Mouse (Mus musculus): Measurements from ENCODE around the gene Gga1.

Gene Gga1

DNA sequence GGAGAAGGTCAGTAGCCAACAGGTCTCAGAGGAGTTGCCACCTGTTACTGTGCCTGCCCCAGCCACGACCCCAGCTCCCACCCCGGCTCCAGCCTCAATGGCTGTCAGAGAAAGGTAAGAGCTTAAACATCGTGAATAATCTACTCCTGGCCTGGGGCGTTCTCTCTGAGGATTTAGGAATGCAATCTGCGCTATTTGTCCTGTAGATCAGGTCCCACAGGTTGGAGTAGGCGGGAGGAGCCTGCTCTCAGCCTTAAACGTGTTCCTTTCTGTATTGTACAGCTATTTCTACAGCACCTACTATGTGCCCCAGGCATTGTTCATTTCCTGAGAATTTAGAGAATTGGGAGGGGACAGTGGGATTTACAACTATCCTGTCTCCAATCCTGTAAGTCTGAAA, 31.4 kb downstream of the Gga1 start:
- DNase-seq (ENCODE audit: extremely low read depth, insufficient read length, low spot score): no peak

- DNase-seq (ENCODE audit: extremely low read depth, insufficient read length, low spot score): no peak
Measured at GRCm38 (mm10) chr15:78908982-78909381, 32.0 kb downstream of the Gga1 start.

DNA sequence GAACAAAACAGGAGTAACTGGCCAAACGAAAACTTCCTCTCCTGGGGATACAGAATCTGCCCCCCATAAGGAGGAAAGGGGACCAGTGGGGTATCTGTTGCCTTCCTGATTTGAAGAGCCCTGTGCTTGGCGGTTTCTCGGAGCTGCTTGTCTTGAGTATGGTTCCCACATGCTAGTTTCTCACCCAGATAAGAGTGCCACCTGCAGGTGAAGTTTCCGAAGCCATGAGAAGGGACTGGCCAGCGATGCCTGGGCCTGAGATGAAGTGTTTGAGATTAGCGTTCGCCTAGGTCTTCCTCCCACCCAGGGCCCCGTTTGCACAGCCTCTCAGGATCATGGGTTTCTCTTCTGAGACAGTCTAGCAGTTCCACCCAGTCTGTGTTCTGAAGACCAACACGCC, 35.0 kb downstream of the Gga1 start:
- DNase-seq (ENCODE audit: extremely low read depth, insufficient read length, low spot score): no peak

DNA sequence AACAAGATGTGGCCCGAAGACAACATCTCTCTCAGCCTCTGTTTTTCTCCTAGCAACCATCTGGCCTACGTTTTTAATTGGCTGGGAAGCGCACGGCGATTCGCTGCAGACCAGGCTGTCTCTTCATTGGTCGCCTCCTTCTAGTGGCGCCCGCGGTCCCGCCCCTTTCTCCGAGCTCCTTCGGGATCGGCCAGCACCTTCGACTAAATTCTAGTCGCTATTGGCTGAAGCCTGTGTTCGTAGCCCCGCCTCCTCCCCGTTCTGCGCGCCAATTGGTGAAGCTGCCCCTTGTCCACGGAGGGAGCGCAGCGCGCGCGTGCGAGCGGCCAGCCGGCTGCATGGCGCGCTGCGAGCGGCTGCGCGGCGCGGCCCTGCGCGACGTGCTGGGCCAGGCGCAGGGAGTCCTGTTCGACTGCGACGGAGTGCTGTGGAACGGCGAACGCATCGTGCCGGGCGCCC, 36.7 kb downstream of the Gga1 start, which contains the start of gene Pdxp:
Pdxp (plus strand) TSS at position 288 of the 459 bp plus-strand sequence.
- DNase-seq (ENCODE audit: extremely low read depth, insufficient read length, low spot score): no peak

DNA sequence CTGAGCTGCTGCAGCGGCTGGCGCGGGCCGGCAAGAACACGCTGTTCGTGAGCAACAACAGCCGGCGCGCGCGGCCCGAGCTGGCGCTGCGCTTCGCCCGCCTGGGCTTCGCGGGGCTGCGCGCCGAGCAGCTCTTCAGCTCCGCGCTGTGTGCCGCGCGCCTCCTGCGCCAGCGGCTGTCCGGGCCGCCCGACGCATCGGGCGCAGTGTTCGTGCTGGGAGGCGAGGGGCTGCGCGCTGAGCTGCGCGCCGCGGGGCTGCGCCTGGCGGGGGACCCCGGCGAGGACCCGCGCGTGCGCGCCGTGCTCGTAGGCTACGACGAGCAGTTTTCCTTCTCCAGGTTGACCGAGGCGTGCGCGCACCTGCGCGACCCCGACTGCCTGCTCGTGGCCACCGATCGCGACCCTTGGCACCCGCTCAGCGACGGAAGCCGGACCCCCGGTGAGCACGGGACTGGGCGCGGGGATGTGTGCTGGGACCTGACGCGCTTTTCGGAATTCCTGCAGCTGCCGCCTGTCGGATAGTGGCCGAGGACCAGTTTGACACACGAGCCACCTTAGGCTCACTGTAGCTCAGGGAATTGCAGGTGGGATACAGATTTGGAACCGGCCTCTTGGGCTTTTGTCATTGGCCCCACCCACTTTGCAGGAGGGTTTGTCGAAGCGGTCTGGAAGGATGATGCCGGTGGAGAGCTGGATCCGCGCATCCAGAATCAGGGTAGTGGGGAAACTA, 37.3 kb downstream of the Gga1 start:
- DNase-seq (ENCODE audit: extremely low read depth, insufficient read length, low spot score): no peak

DNA sequence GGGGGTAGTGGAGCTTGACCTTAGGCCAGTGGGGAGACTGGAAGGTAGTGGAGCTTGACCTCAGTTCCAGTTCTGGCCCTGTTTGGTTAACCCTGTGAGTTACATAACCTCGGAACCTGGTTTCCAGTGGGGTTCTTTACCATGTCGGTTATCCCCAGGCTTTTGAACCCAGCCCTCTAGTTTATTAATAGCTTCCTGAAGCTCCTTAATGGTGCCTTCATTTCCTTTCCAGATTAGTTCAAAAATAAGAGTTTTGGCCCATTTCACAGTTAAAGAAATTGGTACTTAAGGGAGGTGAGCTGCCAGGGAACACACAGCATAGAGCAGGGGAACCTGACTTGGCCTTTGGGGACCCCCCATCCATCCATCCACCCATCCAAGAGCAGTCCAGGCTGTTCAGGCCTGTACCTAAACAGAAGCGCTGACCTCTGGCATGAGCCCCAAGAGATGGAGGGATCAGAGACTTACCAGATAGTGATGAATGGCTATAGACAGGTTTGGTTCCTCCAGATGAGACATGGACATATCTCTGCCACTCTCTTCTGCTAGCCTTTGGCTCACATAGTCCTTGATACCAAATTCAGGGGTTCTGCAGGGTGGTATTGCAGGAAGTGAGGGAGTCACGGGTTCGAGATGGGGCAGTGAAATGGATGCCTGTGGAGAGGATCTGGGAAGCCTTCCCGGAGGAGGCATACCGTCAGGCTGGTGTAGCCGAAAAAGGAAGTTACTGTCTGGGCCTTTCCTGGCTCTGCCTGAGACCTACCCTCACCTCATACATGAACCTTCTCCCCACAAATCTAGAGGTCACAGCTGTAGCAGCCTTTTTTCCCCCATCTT, 38.1 kb downstream of the Gga1 start:
- DNase-seq (ENCODE audit: extremely low read depth, insufficient read length, low spot score): no peak

DNA sequence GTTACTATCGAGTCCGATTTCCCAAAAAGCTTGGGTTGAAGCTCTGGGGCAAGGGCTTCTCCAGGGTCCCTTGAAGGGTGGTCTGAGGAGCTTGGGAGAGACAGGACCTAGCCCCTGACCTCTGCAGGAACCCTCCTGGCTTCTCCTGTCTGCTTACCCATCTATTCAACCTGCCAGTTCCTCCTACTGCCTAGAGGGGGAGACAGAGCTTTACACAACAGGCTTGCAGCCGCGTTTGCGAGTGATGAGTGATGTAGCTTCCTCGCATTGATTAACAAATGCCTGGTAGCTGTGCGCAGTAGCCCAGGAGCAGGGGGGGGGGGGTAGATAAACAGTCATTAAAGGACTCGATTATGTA, 38.6 kb downstream of the Gga1 start:
- DNase-seq (ENCODE audit: extremely low read depth, insufficient read length, low spot score): peak; percentile 54

GRCm38 (mm10) chr15:78916052-78916826, 39.2 kb downstream of the Gga1 start:
- DNase-seq (ENCODE audit: extremely low read depth, insufficient read length, low spot score): peak; percentile 57

DNA sequence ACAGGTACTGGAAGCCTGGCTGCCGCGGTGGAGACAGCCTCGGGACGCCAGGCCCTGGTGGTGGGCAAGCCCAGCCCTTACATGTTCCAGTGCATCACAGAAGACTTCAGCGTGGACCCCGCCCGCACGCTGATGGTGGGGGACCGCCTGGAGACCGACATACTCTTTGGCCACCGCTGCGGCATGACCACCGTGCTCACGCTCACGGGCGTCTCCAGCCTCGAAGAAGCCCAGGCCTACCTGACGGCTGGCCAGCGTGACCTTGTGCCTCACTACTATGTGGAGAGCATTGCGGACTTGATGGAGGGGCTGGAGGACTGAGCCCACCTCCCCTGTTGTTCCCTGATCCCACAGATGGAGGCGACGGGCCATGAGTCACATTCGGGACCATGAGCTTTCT, 41.1 kb downstream of the Gga1 start:
- no peak for DNase-seq (ENCODE audit: extremely low read depth, insufficient read length, low spot score)

DNA sequence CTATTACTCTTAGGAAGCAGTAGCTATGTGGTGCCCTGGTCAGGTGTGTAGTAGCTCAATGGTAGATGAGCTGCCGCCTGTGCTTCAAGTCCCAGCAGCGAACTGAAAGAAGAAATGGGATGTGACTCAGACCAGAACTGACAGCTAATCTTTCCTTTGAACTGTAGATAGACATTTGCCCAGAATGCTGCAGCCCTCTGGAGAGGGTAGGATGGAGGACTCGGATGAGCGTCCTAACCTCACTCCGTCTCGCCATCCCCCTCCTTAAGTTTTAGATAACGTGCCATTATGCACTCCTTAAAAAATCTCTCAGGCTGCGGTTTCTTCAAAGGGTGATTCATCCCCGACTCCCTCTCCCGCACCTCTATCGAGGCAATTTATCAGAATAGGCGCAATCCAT, 42.9 kb downstream of the Gga1 start:
- no peak for DNase-seq (ENCODE audit: extremely low read depth, insufficient read length, low spot score)

DNA sequence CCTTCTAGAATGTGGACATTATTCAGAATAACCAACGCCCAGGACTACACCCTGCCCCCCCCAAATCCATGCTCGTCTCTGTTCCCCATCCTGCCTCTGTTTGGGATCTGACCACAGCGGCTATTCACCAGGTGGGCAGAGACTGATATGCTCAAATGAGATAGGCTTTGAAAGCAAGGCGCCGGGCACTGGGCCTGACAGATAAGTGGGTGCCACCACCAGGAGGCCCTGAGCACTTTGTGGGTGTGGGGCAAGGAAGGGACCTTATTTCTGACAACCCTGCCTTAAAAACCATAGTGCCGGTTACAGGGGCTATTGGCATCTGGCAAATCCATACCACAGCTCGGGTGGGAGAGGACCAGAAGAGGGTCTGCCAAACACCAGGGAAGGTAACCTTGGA, 45.7 kb downstream of the Gga1 start:
- no peak for DNase-seq (ENCODE audit: extremely low read depth, insufficient read length, low spot score)

- no peak for DNase-seq (ENCODE audit: extremely low read depth, insufficient read length, low spot score)
Measured at GRCm38 (mm10) chr15:78923585-78923984, 46.6 kb downstream of the Gga1 start.

DNA sequence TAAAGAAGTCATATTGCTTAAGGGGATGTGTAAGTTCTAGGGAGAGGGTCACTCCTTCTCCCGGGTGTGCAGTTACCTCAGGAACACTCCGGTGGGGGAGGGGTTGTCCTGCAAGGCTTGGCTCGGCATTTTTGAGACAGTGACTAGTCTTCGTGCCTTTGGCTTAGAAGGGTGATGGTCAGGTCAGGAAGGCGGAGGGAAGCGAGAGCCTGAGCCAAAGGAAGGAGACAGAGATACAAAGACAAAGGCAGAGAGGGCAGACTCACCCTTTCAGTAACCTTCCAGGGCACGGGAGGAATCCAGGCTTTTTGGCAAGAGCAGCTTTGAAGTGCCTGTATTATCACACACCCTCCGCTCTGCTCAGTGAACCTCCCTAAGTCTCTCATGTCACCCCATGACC, 48.1 kb downstream of the Gga1 start:
- DNase-seq (ENCODE audit: extremely low read depth, insufficient read length, low spot score): peak; percentile 56

DNA sequence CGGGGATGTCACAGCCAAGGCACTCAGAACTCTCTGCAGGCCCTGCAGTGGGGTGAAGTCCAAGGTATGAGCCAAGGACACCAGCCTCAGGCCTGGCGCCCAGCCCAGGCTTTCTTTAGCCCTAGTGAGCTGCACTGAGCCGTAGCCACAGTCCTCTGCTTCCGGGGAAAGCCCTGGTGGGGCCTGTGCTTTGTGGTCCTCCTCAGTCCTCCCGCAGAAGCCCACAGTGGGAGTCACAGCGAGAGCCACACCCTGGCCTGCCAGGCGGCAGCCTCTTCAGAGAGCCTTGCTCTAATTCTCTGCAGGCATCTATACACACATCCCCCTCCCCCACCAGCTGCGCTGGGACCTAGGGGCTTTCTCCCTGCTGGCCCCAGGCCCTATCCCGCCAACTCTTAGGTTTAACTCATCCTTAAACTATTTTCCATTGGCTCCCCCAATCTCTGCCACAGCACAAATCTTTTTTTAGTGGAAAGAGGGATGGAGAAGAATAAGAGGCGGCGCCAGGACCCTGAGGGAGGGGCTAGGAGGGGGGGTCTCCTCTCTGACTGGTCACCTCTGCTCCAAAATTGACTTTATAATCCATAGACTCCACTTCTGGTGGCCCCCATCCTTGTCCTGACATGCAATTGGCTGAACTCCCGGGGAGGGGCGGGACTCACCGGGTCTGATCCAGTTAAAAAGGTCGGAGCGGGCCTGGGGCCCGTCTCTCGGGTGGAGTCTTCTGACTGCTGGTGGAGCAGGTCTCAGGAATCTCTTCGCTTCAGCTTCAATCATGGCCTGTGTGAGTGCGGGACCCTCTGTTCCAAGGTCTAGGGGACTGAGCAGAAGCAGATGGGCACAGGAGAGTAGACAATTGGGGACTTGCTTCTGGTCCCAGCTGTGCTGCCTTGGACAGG, 49.3 kb downstream of the Gga1 start, which contains the start of gene Lgals1:
Lgals1 (plus strand) TSS at position 705 of the 899 bp plus-strand sequence.
- peak; percentile 95 for DNase-seq (ENCODE audit: extremely low read depth, insufficient read length, low spot score)

- peak; percentile 63 for DNase-seq (ENCODE audit: extremely low read depth, insufficient read length, low spot score)
Measured at GRCm38 (mm10) chr15:78927021-78927787, 50.2 kb downstream of the Gga1 start.

DNA sequence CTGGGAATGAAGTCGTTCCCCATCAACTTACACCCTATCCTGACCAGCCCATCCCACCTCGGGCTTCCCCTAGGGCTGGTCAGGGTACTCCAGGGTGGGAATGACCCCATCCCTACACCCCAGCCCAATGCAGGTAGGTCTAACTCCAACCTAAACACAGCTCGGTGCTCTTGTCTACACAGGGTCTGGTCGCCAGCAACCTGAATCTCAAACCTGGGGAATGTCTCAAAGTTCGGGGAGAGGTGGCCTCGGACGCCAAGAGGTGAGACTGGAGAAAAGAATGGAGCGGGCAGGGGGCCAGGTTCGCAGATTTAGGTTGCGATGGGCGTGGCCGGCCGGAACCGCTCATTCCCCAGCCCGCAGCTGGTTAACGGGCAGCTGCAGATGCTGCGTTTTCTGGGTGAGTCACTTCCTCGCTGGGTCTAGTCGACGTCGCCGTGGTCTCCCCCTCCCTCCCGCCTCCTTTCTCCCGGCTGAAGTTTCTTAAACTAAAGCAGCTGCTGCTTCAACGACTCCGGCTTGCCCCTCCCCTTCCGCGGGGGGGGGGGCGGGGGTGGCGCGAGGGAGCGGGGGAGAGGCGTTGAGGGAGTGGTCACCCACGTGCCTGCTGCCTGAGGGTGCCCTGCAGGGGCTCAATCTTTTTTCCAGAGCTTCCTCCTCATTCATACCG, 50.9 kb downstream of the Gga1 start:
- DNase-seq (ENCODE audit: extremely low read depth, insufficient read length, low spot score): peak; percentile 98

- DNase-seq (ENCODE audit: extremely low read depth, insufficient read length, low spot score): peak; percentile 36
Measured at GRCm38 (mm10) chr15:78928539-78928938, 51.5 kb downstream of the Gga1 start.

DNA sequence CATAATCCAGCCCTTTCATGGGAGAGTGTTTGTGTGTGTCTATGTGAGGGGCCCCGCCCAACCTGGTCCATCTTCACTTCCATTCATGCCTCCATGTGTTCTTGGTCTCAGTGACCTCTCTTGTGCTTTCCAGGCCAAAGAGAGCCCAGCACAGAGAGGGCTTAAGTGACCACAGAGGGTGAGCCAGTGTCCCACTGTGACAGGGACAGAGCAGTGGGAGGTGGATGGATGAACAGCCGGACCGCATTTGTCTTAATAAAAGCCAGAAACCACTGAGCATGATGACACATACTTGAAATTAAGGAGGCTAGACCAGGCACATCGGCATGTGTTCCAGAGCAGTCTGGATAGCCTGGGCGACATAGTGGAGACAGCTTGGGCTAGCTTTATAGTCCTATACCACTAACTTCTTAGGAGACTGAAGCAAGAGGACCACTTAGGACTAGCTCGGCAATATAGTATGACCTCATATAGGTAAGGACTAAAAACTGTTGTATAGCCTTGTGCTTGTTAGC, 53.3 kb downstream of the Gga1 start:
- peak; percentile 57 for DNase-seq (ENCODE audit: extremely low read depth, insufficient read length, low spot score)
